Mouse (Mus musculus) G1E (cell line): ENCODE results near the gene Lrrc8e.

Experiments used
- CTCF ChIP-seq: IDR thresholded peaks from 2 replicates; pipeline ENCODE4 v1.5.1; 2012; ENCODE audit warnings: low read depth, low read length, inconsistent platforms, mixed read lengths
- GATA1 ChIP-seq: IDR thresholded peaks from 2 replicates; pipeline ENCODE4 v1.6.1; 2012; ENCODE audit warnings: borderline replicate concordance, low read length, inconsistent platforms, mixed read lengths
- GATA2 ChIP-seq: IDR thresholded peaks from 2 replicates; pipeline ENCODE4 v1.6.1; 2012; ENCODE audit warnings: low read depth, low read length, inconsistent platforms, borderline replicate concordance
- TAL1 ChIP-seq: conservative IDR thresholded peaks from 2 replicates; pipeline ENCODE4 v1.6.1; 2012; ENCODE audit warnings: low read depth, low read length, inconsistent platforms, mixed read lengths

GRCm38 (mm10) chr8:4249213-4249612 lies 22.6 kb downstream of the Lrrc8e start:
- no peak for TF ChIP-seq CTCF
- no peak for TF ChIP-seq GATA1
- no peak for TF ChIP-seq TAL1
- TF ChIP-seq GATA2 = no peak
